Mouse (Mus musculus): ENCODE results near the gene Gm5105. TPM values are rescaled to one million over a fixed set of nuclear protein-coding genes. Genes with fewer than 3 reads are reported as not detected.

Gm5105 gene
- polyA plus RNA-seq (2012; rRNA removed) = 0.01 TPM in 1 of 2 replicates, not detected in the other

GRCm38 (mm10) chr3:138067288-138067687, at the start of gene Gm5105:
Gene Gm5105, minus strand, starts transcription at chr3:138067388.

DNA sequence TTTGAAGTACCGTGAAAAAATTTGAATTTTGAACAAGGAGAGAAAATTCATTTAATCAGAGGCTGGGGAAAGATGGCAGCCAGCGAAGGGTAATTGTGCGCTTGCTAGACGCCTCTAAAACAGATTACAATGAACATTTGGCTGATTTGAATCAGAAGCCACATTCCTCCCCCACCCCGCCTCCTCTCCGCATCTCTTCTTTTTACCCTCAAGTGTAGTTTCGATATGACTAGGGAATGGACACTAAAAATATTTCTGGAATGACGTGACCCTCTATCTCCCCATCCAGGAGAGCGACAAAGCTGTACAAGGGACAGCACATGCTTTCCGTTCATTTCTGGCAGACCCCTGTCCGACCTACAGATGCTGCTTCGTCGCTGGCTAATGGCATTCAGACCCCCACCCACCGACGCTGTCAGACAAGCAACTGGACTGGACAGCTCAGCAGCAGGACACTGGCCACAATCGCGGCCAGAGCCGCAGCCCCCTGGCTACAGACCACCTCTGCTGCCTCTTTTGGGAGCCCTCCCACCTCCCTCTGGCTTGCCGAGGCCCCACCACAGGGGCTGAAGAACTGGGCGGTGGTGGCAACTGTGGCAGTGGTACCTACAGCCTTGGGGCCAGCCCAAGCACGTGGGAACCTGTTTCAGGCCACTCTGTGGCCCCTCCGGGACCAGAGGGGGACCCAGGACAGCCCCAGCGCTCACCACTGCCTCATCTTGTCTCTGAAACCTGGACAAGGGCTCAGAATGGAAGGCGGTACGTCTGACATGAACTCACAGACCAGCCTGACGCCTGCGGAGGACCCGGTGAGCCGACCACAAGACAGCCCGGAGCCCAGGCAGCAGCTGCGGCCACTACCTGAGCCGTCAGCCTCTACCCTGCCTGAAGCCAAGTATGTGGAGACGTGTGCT, 2.2 kb downstream of the Gm5105 start, which contains the start of gene 1110002E22Rik:
Gene 1110002E22Rik (plus strand): TSS at position 321 of the 914 bp plus-strand sequence.

Other genes starting within 250 kb of the Gm5105 start
- gene H2afz, start 202.9 kb downstream of the Gm5105 start, polyA plus RNA-seq (2012; rRNA removed) = 786 and 871 TPM in 2 replicates
- 1.4 and 1.7 TPM in 2 replicates for gene Dnajb14, start 199.7 kb downstream of the Gm5105 start, polyA plus RNA-seq (2012; rRNA removed)
- 34.6 and 39.1 TPM in 2 replicates for gene Lamtor3, start 148.9 kb downstream of the Gm5105 start, polyA plus RNA-seq (2012; rRNA removed)
- gene Dapp1, start 85.8 kb downstream of the Gm5105 start, polyA plus RNA-seq (2012; rRNA removed) = 8.5 and 9.9 TPM in 2 replicates
- 0.03 and 0.06 TPM in 2 replicates for gene 1110002E22Rik, start 2.3 kb downstream of the Gm5105 start, polyA plus RNA-seq (2012; rRNA removed)
- gene Trmt10a, start 76.1 kb upstream of the Gm5105 start, polyA plus RNA-seq (2012; rRNA removed) = 4.1 and 4.2 TPM in 2 replicates
- 16.3 and 18.8 TPM in 2 replicates for gene Mttp, start 77.6 kb upstream of the Gm5105 start, polyA plus RNA-seq (2012; rRNA removed)
- gene 4930579F01Rik, start 126.4 kb upstream of the Gm5105 start, polyA plus RNA-seq (2012; rRNA removed) = not detected in 2 replicates
- 0.05 and 0.12 TPM in 2 replicates for gene Adh7, start 150.4 kb upstream of the Gm5105 start, polyA plus RNA-seq (2012; rRNA removed)
- 3.1 and 3.5 TPM in 2 replicates for gene Adh1, start 193.6 kb upstream of the Gm5105 start, polyA plus RNA-seq (2012; rRNA removed)
- gene Adh6a, start 245.9 kb upstream of the Gm5105 start, polyA plus RNA-seq (2012; rRNA removed) = not detected in 2 replicates

Data from liver, embryonic 14 days (tissue).